Mouse (Mus musculus): ENCODE results near the gene Chst2.

The Chst2 gene

DNA sequence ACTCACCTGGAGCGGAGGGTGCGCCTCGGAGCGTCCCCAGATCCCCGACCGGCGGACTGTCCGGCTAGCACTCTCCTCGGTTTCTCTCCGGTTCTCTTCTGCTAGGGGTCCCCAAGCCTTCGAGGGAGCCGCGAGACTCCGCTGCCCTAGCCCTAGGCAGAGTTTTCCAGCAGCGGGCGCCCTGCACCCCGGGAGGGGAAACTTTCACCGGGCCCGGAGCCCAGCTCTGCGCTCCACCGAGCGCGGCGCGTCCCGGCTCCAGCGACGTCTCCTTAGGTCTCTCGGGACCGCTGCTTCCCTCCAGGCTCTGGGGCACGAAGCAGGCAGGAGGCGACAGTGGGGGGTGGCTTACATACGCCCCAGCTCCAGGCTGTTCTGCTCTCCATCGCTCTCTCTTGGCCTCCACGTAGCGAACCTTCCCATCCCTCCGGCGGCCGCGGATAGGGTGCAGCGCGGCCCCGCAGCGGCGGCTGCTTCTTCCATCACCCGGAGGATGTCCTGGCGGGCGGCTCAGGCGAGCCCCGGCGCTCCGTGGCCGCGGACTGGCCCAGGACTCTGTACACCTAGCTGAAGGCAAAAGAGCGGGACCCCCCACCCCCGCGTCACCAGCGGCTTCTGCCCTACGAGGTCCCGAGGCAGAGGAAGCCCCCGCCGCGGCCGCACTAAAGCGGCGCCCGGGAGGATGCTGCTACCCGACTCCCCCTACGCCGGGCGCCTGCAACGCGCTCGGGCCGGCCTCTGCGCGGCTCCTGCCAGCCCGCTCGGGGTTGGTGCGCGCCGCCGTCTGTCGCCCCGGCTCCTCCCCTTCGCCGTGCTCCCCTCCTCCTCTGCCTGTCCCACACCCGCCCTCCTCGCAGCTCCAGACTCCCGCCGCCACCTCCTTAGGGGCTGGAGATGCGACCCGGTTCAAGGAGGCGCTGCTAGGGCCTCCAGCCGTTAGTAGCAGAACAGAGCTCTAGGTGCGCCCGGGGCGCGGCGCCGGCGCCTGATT is at the start of gene Chst2:
TSS of gene Chst2 (minus strand) at position 152 of the 991 bp plus-strand sequence.
- DNase-seq (ENCODE audit: low read depth, low spot score), result peak; percentile 94

DNA sequence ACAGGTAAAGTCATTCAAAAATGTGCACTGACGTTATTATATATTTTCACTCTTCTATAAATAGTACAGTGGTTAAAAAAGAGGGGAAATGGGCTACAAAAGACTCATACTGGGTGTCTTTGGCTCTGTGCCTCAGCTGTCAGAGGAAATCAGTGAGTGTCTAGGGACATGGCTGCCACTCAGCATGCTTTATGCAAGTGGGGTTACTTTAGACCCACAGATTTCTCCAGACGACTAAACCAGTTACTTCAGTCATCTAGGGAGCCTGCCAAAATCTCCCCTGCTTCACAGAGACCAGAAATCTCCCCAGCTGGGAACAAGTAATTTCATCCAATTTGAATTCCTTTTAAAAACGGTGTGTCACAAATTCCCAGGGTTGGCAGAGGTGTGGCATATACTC is 45.4 kb upstream of the Chst2 start:
- no peak for DNase-seq (ENCODE audit: low read depth, low spot score)

GRCm38 (mm10) chr9:95450586-95450985 is 44.1 kb upstream of the Chst2 start:
- DNase-seq (ENCODE audit: low read depth, low spot score), result no peak

- DNase-seq (ENCODE audit: low read depth, low spot score), result peak; percentile 47
Observed at GRCm38 (mm10) chr9:95442321-95442731, 35.8 kb upstream of the Chst2 start.

GRCm38 (mm10) chr9:95437883-95438282 is 31.4 kb upstream of the Chst2 start:
- DNase-seq (ENCODE audit: low read depth, low spot score), result no peak

DNA sequence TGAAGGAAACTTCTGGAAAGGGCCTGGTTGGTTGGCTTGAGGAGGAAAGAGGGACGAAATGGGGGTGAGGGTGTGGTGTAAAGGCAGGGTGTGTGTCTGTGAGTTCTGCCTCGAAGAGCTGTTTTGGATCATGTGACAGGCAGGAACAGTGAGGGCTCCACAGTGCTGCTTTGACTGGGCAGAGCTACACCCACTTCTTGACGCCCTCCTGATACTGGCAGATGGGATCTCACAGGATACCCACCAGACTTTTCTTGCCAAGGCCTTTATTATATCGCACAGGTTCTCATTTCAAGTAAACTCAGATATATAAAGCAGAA is 29.7 kb upstream of the Chst2 start:
- no peak for DNase-seq (ENCODE audit: low read depth, low spot score)

- DNase-seq (ENCODE audit: low read depth, low spot score), result no peak
Observed at GRCm38 (mm10) chr9:95435506-95436293, 29.2 kb upstream of the Chst2 start.

DNA sequence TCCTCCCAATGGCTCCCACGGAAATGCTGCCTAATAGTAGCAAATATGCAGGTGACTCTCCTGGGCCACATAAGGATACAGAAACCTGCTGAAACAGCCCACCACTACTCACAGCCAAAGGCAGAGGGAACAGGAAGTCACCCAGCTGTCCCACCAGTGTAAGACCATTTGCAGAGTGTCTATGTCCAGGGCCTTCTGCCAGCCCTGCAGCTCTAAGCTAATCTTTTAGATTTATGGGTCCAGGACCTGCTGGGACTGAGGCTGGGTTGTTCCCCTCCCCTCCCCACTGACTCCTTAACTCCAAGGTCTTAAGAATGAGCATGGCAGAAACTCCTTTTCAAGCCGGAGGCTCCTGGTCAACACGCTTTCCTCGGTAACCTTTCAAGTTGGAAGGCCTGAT is 21.8 kb upstream of the Chst2 start:
- no peak for DNase-seq (ENCODE audit: low read depth, low spot score)

DNA sequence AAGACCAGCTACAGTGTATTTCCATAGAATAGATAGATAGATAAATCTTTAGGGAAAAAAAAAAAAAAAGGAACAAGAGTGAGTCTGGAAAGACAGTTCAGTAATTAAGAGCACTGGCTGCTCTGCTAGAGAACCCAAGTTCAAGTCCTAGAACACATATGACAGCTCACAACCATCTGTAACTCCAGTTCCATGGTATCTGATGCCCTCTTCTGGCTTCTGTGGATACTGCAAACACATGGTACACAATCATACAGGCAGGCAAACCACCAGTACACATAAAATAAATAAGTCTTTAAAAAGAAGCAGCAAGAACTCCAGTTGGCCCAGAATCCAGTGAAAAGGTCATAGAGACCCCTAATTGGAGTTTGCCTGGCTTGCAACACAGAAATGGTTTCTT is 7.4 kb upstream of the Chst2 start:
- peak; percentile 68 for DNase-seq (ENCODE audit: low read depth, low spot score)

DNA sequence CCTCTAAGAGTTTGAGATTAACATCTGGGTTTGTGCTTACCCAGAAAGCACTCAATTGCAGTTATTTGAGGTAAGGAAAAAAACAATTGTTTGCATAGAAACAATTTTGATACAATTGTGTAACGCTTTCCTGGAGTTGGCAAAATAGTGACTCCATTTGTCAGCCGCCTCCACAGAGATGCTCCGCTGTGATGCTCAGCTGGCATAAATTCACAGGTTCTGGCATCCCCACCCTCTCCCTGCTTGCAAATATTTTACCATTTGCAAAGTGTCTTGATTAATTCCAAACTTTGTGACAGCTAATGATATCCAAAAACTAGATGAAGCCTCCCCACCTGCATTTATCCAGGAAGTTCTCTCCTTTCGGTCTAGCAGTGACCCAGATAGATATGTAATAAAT is 5.5 kb upstream of the Chst2 start:
- no peak for DNase-seq (ENCODE audit: low read depth, low spot score)

- peak; percentile 56 for DNase-seq (ENCODE audit: low read depth, low spot score)
Observed at GRCm38 (mm10) chr9:95407586-95408220, 1.2 kb upstream of the Chst2 start.

DNA sequence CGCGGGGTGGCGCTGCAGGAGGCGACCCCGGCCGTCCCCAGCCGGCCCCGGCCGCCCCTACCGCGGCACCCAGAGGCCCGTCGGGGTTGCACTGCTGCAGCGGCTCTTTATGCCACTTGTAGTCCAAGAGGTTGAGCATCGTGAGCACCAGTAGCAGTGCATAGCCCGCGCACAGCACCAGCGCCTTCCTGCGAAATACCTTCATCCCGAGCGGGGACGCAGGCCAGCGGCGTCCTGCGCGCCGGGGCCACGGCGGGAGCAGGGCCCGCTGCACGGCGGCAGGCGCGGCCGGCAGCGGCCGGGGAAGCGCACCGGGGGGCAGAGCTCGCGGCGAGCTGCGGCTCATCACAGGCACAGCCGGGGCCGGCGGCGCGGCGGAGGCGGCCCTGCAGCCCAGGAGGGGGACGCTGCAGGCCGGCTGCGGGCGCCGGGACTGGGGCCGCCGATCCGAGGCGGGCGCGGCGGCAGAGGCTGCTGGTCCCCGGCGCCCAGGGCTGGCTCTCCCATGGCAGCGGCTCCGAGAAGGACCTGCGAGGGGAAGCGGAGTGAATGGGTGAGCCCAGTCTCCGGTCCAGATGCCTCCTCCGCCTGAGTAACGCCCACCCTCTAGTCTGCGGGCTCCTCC is 464 bp downstream of the Chst2 start:
- peak; percentile 60 for DNase-seq (ENCODE audit: low read depth, low spot score)

- DNase-seq (ENCODE audit: low read depth, low spot score), result peak; percentile 68
Observed at GRCm38 (mm10) chr9:95405511-95405945, 994 bp downstream of the Chst2 start.

GRCm38 (mm10) chr9:95404811-95405465 is 1.6 kb downstream of the Chst2 start:
- peak; percentile 54 for DNase-seq (ENCODE audit: low read depth, low spot score)

GRCm38 (mm10) chr9:95401686-95402085 is 4.8 kb downstream of the Chst2 start:
- DNase-seq (ENCODE audit: low read depth, low spot score), result no peak

- DNase-seq (ENCODE audit: low read depth, low spot score), result no peak
Observed at GRCm38 (mm10) chr9:95392011-95392410, 14.5 kb downstream of the Chst2 start.

DNA sequence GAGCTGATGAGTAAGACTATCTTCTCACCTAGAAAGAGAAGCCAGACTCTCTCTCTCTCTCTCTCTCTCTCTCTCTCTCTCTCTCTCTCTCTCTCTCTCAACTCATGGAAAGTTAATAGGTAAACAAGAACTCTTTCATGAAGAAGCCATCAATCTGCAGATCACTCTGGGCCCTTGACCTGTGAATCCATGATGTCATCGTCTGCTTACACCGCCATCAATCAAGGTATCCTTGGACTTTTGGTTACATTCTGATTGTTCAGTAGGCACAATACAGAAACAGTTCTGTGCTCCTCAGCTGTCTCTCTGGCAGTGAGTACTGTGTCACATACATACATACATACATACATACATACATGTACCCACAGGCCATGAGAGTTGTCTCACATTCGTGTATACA is 16.6 kb downstream of the Chst2 start:
- DNase-seq (ENCODE audit: low read depth, low spot score), result no peak

GRCm38 (mm10) chr9:95387881-95388380 is 18.6 kb downstream of the Chst2 start:
- DNase-seq (ENCODE audit: low read depth, low spot score), result no peak

GRCm38 (mm10) chr9:95375966-95376365 is 30.6 kb downstream of the Chst2 start:
- no peak for DNase-seq (ENCODE audit: low read depth, low spot score)

DNA sequence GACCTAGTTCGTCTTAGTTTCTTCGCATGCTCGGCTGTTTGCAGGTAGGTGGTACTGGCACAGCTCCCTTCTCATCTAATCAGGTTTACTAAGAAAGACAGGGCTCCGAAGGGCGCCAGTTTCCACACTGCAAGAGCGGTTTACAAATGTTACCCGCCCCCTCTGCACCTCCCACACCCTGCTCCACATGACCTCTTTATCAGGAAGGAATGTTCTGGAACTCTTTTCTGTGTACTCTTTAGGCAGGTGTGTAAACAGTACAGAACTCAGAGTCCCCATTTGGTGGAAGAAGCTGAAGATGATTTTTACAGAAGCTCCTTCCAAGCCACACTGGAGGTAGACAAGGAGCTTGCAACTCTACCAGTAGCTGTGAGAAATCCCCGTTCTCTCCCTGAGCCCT is 31.2 kb downstream of the Chst2 start:
- DNase-seq (ENCODE audit: low read depth, low spot score), result no peak

GRCm38 (mm10) chr9:95373741-95374140 is 32.8 kb downstream of the Chst2 start:
- DNase-seq (ENCODE audit: low read depth, low spot score), result no peak
